Mouse (Mus musculus): ENCODE measurements around the gene Pitpnc1. TPM values are rescaled to one million over a fixed set of nuclear protein-coding genes. Genes with fewer than 3 reads are reported as not detected.

Pitpnc1 gene
- total and polyA plus RNA-seq, 3 experiments = 2.4 to 5.4 (median 3.6) TPM

DNA sequence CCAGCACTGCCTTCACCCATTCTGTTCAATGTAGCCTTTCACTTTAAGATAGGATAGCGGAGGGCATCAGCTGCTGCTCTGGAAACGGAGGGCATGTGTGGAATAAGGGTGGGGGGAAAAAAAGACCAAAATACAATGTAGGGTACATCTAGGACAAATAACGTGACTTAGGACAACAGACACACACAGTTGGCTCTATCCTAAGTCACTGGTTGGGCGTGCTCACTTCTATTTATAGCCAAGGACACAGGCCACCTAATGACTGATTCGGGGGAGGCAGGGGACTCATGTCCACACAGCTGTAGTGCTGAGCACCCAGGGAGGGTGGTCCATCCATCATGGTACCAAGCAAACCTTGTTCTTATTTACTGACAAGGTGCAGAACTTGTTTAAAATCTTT is 245.2 kb downstream of the Pitpnc1 start:
- Histone ChIP-seq H3K27ac (ENCODE audit: insufficient read depth, low read depth) (no peak overlapping the region), H3K4me2 (ENCODE audit: insufficient read depth, low read depth, poor library complexity, severe bottlenecking) (no peak overlapping the region), H3K36me3 (replicated peaks in 1 of 2; ENCODE audit: control insufficient read depth in 1 of 2, insufficient read depth in 1 of 2, low read length in 1 of 2) (peaks cover 0 to 2% of the 10 kb centered on the region in 2 experiments), H3K27me3 (replicated peaks) (no peaks in the 10 kb centered on the region), H3K9me3 (replicated peaks; ENCODE audit: low read length) (peaks cover 7% of the 10 kb centered on the region), H3K4me3 (replicated peaks in 1 of 3; ENCODE audit: low read depth in 2 of 3, low read length in 2 of 3, poor library complexity in 1 of 3) (no peak overlapping the region), H3K79me2 (replicated peaks; ENCODE audit: control insufficient read depth, extremely low read depth, insufficient read depth, poor library complexity, severe bottlenecking) (no peaks in the 10 kb centered on the region), H3K9ac (ENCODE audit: insufficient read depth, low read depth) (no peak overlapping the region), H3K4me1 (ENCODE audit: control insufficient read depth in 1 of 2, insufficient read depth in 2 of 2) (no peaks in the 10 kb centered on the region; a peak in 1 of 4 replicates)
- in situ Hi-C loops (cut with MboI; ENCODE audit: low pct_ligation_motif_present, low pct_unique_long_range_greater_than_20kb, low sequenced_read_pairs) (no loop called here), dilution Hi-C loops (cut with MboI; ENCODE audit: extremely low pct_ligation_motif_present, extremely low pct_unique_long_range_greater_than_20kb, low sequenced_read_pairs) (no loop called here)
- DNase-seq (ENCODE audit: extremely low read depth) = no peak
- TF ChIP-seq MYC (IDR thresholded peaks at IDR 0.05; ENCODE audit: low read depth, low read length) (no peak), MAX (IDR thresholded peaks at IDR 0.05; ENCODE audit: low read length) (no peak), USF2 (conservative IDR thresholded peaks at IDR 0.05; ENCODE audit: low read depth, low read length) (no peak), ZMIZ1 (IDR thresholded peaks at IDR 0.05; ENCODE audit: low read depth, low read length) (no peak), POLR2A (IDR thresholded peaks at IDR 0.05; ENCODE audit: low read depth, low read length) (no peak), RAD21 (IDR thresholded peaks at IDR 0.05; ENCODE audit: low read depth, low read length) (no peak), NRF1 (IDR thresholded peaks at IDR 0.05; ENCODE audit: low read depth, low read length) (no peak)

DNA sequence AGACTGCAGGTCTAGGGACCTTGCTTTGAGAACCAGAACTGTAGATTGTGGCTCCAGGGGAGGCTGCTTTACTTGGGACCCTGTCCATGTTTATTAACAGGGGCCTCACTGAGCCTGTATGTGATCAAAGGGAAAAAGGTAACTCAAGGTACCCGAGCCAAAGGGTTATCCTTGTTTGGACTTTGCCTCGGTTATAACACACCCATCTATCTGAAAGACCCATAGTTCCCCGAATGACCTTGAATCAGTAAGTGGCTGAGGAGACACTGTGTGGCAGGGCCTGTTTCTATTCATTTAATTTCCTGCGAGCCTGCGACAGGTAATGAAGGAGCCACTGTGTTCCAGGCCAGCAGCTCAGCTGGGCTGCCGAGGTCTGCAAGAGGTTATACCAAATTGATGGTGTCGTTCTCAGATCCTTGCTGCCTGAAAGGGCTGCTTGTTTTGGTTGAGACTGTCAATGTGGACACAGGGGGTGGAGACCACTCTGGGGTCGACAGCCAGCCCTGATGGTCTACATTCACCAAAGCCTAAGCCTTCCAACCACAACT is 246.8 kb downstream of the Pitpnc1 start:
- no peaks in the 10 kb centered on the region for H3K79me2 ChIP-seq (replicated peaks; ENCODE audit: control insufficient read depth, extremely low read depth, insufficient read depth, poor library complexity, severe bottlenecking)
- in situ Hi-C loops (cut with MboI; ENCODE audit: low pct_ligation_motif_present, low pct_unique_long_range_greater_than_20kb, low sequenced_read_pairs) = no loop called here
- DNase-seq (ENCODE audit: extremely low read depth) = no peak
- H3K9me3 ChIP-seq (replicated peaks; ENCODE audit: low read length) = peaks cover 7% of the 10 kb centered on the region
- dilution Hi-C loops (cut with MboI; ENCODE audit: extremely low pct_ligation_motif_present, extremely low pct_unique_long_range_greater_than_20kb, low sequenced_read_pairs) = no loop called here
- no peak overlapping the region for H3K4me2 ChIP-seq (ENCODE audit: insufficient read depth, low read depth, poor library complexity, severe bottlenecking)
- no peak overlapping the region for H3K4me3 ChIP-seq (replicated peaks in 1 of 3; ENCODE audit: low read depth in 2 of 3, low read length in 2 of 3, poor library complexity in 1 of 3)
- H3K27ac ChIP-seq (ENCODE audit: insufficient read depth, low read depth) = no peak overlapping the region
- no peaks in the 10 kb centered on the region for H3K27me3 ChIP-seq (replicated peaks)
- H3K9ac ChIP-seq (ENCODE audit: insufficient read depth, low read depth) = no peak overlapping the region
- no peak for TF ChIP-seq JUN (IDR thresholded peaks at IDR 0.05; ENCODE audit: insufficient read depth, low read depth, low read length)
- TF ChIP-seq HCFC1 (IDR thresholded peaks at IDR 0.05; ENCODE audit: low read depth, low read length) = no peak
- no peak for TF ChIP-seq MXI1 (IDR thresholded peaks at IDR 0.05; ENCODE audit: low read depth, low read length)
- TF ChIP-seq UBTF (IDR thresholded peaks at IDR 0.05; ENCODE audit: low read depth, low read length) = no peak
- TF ChIP-seq E2F4 (IDR thresholded peaks at IDR 0.05; ENCODE audit: insufficient replicate concordance, low read depth, low read length) = no peak
- TF ChIP-seq CTCF (conservative IDR thresholded peaks at IDR 0.05 in 1 of 2, IDR thresholded peaks at IDR 0.05 in 1 of 2; ENCODE audit: low read depth in 2 of 2, low read length in 2 of 2) = no peak
- no peak for TF ChIP-seq USF2 (conservative IDR thresholded peaks at IDR 0.05; ENCODE audit: low read depth, low read length)
- no peak for TF ChIP-seq PAX5 (IDR thresholded peaks at IDR 0.05; ENCODE audit: low read length)
- no peak for TF ChIP-seq CHD2 (IDR thresholded peaks at IDR 0.05; ENCODE audit: low read length)
- TF ChIP-seq ETS1 (conservative IDR thresholded peaks at IDR 0.05; ENCODE audit: low read depth, low read length) = no peak
- TF ChIP-seq MEF2A (IDR thresholded peaks at IDR 0.05; ENCODE audit: borderline replicate concordance, low read depth, low read length) = no peak
- no peak for TF ChIP-seq ZKSCAN1 (IDR thresholded peaks at IDR 0.05; ENCODE audit: borderline replicate concordance, low read depth, low read length)
- TF ChIP-seq NRF1 (IDR thresholded peaks at IDR 0.05; ENCODE audit: low read depth, low read length) = no peak
- TF ChIP-seq KAT2A (IDR thresholded peaks at IDR 0.05; ENCODE audit: insufficient replicate concordance, low read length) = no peak
- TF ChIP-seq POLR2AphosphoS2 (IDR thresholded peaks at IDR 0.05; ENCODE audit: low read depth, low read length) = no peak
- H3K36me3 ChIP-seq (replicated peaks in 1 of 2; ENCODE audit: control insufficient read depth in 1 of 2, insufficient read depth in 1 of 2, low read length in 1 of 2) = peaks cover 0 to 2% of the 10 kb centered on the region in 2 experiments
- H3K4me1 ChIP-seq (ENCODE audit: control insufficient read depth in 1 of 2, insufficient read depth in 2 of 2) = no peaks in the 10 kb centered on the region; a peak in 1 of 4 replicates
